Mouse (Mus musculus) gastrocnemius, postnatal 10 days (tissue): Measurements from ENCODE around the gene Mindy1. TPM values are rescaled to one million over a fixed set of nuclear protein-coding genes. Genes with fewer than 3 reads are reported as not detected.

ENCODE experiments used
- DNase-seq: peaks from one replicate; pipeline ENCODE4 v3.0.0; 2021; ENCODE audit warnings: mixed read lengths
- total RNA-seq, 2 experiments: library from RNA; stranded (reverse); gene quantifications; 2 replicates each; pipeline ENCODE4 v1.2.3; 2021

Mindy1 gene
- total RNA-seq, 2 experiments from 2014 or later = 19.8 to 21.7 TPM

DNA sequence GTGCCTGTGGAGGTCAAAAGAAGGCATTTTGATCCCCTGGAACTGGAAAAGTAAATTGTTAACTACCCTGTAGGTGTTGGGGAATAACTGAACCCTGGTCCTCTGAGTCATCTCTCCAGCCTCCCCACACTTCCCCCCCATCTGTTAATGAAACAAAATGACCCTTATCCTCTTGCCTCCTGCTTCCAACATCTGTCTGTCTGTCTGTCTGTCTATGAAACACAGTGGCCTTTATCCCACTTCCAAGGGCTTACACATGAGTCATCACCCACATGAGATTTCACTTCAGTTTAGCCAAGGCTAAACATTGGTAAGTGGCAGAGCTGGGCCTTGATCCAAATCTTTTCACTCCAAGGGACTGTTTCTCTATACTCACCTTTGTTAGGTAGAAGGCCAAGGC is 13.3 kb upstream of the Mindy1 start:
- DNase-seq = no peak

DNA sequence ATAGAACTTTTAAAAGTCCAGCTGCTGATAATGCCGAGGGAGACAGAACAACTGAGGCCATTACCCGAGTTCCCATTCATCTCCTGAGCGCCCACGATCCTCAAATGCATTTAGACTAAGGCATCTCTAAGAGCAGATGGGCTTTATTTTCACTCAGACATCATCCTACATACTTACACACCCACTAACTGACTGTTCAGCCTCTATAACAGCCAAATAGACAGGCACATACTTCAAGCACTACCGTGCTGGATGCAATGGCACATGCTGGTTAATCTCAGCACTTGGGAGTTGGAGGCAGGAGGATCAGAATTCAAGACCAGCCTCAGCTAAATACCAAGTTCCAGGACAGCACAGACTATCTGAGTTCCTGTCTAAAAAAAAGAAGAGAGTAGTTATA is 11.4 kb upstream of the Mindy1 start:
- DNase-seq = no peak

- DNase-seq = no peak
These were observed 10.3 kb upstream of the Mindy1 start for GRCm38 (mm10) chr3:95270766-95271364.

DNA sequence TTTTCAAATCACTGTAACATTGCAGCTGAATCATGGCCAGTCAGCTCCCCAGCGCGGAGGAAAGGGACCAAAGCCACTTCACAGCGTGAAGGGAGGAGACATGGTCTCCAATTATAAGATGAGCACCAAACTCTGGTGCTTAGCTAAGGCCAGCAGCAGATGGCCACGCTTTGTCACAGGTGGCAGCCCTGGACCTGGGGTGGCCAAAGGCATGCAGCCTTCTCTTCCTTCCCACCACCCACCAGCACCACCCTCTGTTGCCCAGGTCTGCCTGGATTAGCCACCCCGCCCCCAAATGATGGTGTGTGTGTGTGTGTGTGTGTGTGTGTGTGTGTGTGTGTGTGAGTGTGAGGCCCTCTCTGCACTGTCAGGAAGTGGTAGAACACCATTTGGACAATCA is 7.7 kb upstream of the Mindy1 start:
- DNase-seq = no peak

- no peak for DNase-seq
These were observed 6.7 kb upstream of the Mindy1 start for GRCm38 (mm10) chr3:95274453-95274852.

DNA sequence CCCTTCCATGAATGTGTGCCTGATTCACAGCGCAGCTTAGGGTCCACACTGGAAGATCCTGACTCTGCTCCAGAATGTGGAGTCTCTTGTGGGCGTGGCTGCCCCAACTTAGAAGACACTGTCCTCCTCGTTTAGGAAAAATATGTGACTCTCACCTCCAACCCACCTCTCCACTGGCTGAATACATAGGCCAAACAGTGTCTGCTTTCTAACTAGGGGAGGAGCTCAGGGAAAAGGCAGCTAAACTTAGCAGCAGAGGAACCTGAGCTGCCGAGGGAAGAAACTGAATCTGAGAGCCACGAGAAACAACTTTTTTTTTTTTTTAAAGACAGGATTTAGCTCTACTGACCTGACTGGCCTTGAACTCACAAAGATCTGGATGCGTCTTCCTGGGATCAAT is 6.0 kb upstream of the Mindy1 start:
- no peak for DNase-seq

- DNase-seq = no peak
These were observed 4.7 kb upstream of the Mindy1 start for GRCm38 (mm10) chr3:95276428-95276934.

DNA sequence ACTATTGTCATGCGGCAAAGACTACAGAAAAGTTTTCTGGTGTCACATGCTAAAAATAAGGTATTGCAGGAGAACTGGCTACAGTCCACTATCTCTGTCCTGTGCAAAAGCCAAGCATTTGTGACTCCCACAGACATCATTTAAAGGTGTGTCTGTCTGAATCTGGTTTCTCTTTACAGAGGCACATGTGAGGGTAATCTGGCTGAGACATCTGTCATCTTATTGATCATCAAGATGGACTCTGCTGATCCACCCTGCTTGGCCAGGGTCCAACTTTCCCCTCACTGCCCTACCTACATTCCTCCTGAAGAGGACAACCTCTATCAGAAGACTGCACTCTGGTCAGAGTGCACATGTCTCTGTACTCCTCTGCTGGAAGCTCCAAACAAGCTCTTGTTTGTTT is 4.0 kb upstream of the Mindy1 start:
- no peak for DNase-seq

- DNase-seq = no peak
These were observed 398 bp upstream of the Mindy1 start for GRCm38 (mm10) chr3:95280747-95281146.

- DNase-seq = no peak
These were observed 1.3 kb downstream of the Mindy1 start for GRCm38 (mm10) chr3:95282381-95282864.

DNA sequence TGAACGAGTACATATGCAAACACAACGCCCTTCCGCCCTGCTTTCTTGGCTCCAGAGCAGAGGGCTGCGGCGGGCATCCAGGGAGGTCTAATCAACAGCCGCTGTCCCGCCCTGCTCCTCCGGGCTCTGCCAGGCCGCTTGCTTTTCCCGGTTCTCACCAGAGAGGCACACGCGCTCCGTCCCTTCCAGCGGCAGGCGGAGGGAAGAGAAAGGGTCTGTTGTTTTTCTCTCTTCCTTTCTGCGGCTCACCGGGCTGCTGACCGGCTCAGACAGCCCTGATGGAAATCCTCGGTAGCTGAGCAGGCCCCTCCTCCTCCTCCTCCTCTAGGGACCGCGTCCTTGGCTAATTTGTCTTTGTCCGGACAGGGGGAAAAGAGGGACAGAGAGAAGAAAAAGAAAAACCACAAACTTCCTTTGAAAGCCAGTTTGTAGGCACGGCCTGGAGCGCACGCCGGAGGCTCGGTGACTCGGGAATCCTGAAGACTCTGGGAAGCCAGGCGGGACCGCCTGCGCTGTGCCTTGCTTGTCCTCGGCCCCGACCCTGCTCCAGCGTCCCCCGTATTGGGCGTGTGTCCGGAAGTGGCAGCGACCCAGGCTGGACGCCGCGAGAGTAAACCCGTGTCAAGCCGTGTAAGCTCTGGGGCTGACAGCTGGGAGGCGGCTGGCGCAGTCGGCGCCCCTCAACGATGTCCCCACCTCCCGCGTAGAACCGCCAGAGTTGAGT is 1.9 kb downstream of the Mindy1 start:
- peak; percentile 82 for DNase-seq

DNA sequence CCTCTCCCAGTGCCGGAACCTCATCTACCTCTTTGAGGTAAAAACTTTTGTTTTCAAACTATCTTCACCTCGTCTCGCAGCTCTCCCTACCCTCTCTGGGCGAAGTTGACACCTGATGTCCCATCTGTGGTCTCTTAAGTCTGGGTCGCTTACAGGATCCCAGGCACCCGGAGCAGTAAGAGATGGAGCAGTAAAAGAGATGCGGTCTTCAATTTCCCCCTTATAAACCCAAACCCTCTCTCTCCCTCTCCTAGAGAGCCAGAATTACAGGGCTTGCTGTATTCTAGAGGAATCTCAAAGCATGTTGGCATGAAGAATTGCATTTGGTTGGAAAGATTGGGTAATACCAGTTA is 2.4 kb downstream of the Mindy1 start:
- DNase-seq = no peak

DNA sequence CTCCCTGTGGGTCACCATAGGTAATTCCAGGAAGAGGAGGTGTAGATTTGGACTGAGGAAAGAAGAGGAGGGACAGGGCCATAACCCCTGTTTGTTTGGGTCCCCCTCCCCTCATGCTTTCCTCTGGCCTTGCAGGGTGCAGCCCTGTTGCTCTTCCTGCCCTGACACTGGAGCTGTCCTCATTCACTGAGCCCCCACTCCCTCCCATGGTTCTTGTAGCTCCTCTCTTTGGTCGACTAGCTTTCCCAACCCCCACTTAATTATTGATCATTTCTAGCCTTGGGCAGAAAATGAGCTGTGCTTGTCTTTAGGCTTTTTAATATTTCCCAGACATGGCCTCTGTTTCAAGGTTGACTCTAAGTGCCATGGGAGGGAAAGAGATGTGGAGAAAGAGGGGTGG is 2.9 kb downstream of the Mindy1 start:
- no peak for DNase-seq

DNA sequence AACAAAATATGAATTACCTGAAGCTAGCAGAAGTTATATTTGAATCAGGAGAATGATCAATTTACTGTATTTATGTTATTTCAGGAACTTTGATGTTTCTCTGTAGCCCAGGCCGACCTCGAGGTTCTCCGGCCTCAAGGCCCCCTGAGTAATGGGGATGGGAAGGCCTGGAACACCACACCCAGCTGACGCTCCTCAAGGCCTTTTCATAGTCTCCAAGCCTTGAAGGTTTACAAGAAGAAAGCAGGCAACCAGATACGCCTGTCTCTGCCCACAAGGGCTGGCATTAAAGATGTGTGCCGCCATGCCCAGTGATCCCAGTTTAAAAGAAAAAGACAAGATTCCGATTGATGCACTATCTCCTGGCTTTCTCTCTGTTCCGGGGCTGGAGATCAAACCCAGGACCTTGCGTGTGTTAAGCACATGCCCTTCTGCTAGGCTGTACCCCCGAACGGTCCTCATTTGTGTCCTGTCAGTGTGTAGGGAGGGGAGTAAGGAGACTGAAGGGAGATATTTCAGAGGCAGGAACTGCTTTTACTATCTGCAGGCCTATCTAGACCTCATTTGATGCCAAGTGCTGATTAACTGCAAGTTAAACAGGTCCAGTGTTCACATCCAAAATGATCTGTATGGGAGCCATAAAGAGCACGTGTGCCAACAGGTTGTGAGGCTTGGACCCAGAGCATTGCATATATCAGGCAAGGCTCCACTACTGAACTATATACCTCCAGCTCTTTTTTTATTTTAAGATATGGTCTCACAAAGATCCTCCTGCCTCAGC is 3.5 kb downstream of the Mindy1 start:
- no peak for DNase-seq

- DNase-seq = no peak
These were observed 4.2 kb downstream of the Mindy1 start for GRCm38 (mm10) chr3:95285390-95285789.

GRCm38 (mm10) chr3:95286011-95286410 is 4.9 kb downstream of the Mindy1 start:
- no peak for DNase-seq

DNA sequence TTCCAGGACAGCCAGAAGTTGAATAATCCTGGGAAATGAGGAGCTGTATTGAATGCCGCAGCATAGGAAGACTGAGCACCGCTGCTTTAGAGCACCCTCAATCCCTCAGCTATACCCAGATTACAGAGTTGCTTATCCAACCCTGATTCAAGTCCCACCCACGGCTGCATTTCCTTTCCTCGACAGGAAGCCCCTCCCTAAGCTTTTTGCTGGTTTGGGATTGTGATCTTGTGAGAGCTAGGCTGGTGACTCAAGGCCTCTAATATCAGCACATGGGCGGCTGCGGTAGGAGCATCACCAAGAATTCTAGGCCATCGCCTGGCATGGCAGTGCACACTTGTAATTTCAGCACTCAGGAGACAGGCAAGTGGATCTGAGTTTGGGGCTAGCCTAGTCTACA is 5.4 kb downstream of the Mindy1 start:
- DNase-seq = no peak

DNA sequence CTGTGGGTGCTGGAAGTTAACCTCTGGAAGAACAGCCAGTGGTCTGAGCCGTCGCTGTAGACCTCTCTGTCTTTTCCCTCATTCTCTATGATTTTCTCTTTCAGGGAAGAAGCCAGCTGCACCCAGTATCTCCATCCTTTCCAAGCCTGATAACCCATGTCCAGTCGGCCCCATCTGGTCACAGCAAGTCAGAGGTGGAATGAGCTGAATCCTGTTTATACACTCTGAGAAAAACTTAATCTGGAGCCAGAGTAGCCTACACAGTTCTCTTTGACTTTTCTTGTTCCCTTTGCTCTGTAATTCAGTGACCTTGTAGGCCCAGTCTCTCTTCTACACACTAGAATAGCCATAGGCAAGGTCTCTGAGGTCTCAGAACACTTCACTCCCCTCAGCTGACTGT is 6.4 kb downstream of the Mindy1 start:
- DNase-seq = no peak

DNA sequence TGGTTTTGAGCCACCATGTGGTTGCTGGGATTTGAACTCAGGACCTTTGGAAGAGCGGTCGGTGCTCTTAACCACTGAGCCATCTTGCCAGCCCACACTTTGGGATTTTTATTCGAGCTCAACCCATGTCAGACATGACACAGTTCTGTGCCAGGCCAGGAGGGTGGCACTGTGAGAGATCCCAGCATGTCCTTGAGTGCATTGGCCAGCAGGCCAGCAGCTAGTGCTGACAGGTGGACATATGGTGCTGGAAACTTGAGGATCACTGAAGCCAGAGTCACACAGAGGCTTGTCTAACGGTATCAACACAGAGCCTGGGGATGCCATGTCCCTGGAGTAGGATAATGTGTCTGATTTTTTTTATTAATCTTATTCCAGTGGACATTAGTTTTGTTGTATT is 8.3 kb downstream of the Mindy1 start:
- DNase-seq = no peak

DNA sequence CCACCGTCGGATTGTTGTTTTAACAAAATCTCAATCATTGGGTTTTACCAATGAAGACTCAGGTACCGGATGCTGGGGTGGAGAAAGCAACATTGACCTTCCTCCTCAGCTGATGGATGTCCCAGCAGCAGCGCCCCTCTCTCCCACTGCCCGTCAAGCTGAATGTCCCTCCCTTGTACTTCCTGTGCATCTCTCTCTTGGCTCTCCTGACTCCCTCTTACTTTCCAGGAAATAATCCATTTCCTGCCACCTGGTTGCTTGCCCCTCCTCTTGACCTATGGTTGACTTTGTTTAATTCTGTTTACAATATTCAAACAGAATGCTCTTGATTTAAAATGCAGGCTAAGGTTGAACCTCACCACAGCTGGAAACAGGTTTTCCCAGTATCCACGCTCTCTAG is 9.0 kb downstream of the Mindy1 start:
- DNase-seq = no peak

- no peak for DNase-seq
These were observed 9.9 kb downstream of the Mindy1 start for GRCm38 (mm10) chr3:95291041-95291440.

DNA sequence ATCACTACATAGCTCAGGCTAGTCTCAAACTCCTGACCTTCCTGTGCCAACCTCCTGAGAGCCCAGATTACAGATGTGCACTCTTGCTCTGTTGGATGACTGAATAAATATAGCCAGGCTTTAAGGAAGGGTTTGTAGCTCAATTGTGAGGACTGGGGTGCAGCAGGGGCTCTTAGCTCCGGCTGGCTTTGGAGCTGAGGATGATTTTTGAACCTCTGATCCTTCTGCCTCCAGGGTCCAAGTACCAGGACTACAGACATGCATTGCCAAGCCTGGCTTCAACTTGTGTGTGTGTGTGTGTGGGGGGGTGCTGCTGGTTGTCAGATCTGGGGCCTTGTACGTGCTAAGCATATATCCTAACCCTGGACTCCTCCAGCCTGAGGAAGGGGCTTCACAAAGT is 11.8 kb downstream of the Mindy1 start:
- no peak for DNase-seq

- DNase-seq = no peak
These were observed 12.4 kb downstream of the Mindy1 start for GRCm38 (mm10) chr3:95293537-95293936.
